Mouse (Mus musculus) forebrain, embryonic 14.5 days (tissue): ENCODE measurements at regions not wholly inside any gene's neighbourhood (a gene's known extent, or its start where the extent isn't known, plus 50 kb on each side); places are given as distances from the start of the nearest gene placed in this dataset.

ENCODE experiments used
- ATAC-seq: fragments of 200-750 bp; cut with Nextera tagmentation; 2 replicates; pipeline ENCODE4 v1.8.0; 2017; ENCODE audit warnings: mild to moderate bottlenecking, moderate library complexity
- DNase-seq: peaks from one replicate; pipeline ENCODE4 v3.0.0-alpha.2; 2015; ENCODE audit warnings: low spot score
- H3K27ac ChIP-seq: fragments of 300-500 bp; sonication (generic); 2 replicates; pipeline ENCODE4 v1.5.1; 2014; ENCODE audit warnings: low read depth, mild to moderate bottlenecking, control low read depth, low read length, moderate library complexity
- H3K27me3 ChIP-seq: fragments of 300-500 bp; sonication (generic); replicated peaks from 2 replicates; pipeline ENCODE4 v1.6.1; 2014; ENCODE audit warnings: low read length, control low read depth, mixed read lengths; ENCODE audit not compliant: control insufficient read depth, insufficient read depth
- H3K36me3 ChIP-seq: fragments of 300-500 bp; sonication (generic); 2 replicates; pipeline ENCODE4 v1.6.1; 2014; ENCODE audit warnings: low read length, control low read depth; ENCODE audit not compliant: control insufficient read depth, insufficient read depth
- H3K4me1 ChIP-seq: fragments of 300-500 bp; sonication (generic); 2 replicates; pipeline ENCODE4 v1.6.1; 2014; ENCODE audit warnings: antibody characterized with exemption, low read length, control low read depth; ENCODE audit not compliant: control insufficient read depth, insufficient read depth
- H3K4me2 ChIP-seq: fragments of 300-500 bp; sonication (generic); 2 replicates; pipeline ENCODE4 v1.6.1; 2014; ENCODE audit warnings: mild to moderate bottlenecking, control low read depth, low read length
- H3K4me3 ChIP-seq: fragments of 300-500 bp; sonication (generic); 2 replicates; pipeline ENCODE4 v1.5.1; 2014; ENCODE audit warnings: low read depth, low read length, control low read depth
- H3K9ac ChIP-seq: fragments of 300-500 bp; sonication (generic); 2 replicates; pipeline ENCODE4 v1.6.1; 2014; ENCODE audit warnings: mild to moderate bottlenecking, low read length, control low read depth, moderate library complexity
- H3K9me3 ChIP-seq: fragments of 300-500 bp; sonication (generic); replicated peaks from 2 replicates; pipeline ENCODE4 v1.6.1; 2016; ENCODE audit warnings: low read length, control low read depth, mixed read lengths; ENCODE audit not compliant: control insufficient read depth
- WGBS: fragments of 180-500 bp; shearing (Covaris S2); extraction: QIAGEN DNeasy Blood & Tissue Kit; methylation state at CpG from one replicate; pipeline ENCODE4 v1.1.7; 2014; 5-methylcytosine and 5-hydroxymethylcytosine counted together

DNA sequence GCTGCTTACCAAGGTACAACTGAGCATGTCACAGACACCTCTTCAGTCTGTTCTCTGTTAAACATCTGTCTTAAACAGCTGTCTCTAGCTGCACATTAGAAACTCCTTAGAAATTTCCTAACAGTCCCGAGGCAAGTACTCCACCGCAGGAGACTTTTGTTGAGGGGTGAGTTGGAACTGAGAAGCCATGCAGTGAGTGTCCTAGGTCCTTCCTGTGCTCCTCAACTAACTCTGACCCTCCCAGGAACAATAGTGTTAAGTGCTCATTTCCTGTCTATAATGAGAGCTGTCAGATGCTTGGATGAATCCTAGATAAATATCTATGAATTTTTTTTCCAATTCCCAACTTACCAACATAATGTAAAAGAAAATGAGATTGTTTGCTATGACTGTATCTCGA, 141.1 kb downstream of the Slc35b3 start:
- no peak overlapping the region for H3K9ac ChIP-seq
- no peak overlapping the region for H3K4me3 ChIP-seq
- no peak overlapping the region for H3K4me2 ChIP-seq
- H3K4me1 ChIP-seq: no peaks in the 10 kb centered on the region
- no peaks in the 10 kb centered on the region for H3K9me3 ChIP-seq
- no peaks in the 10 kb centered on the region for H3K27me3 ChIP-seq
- H3K36me3 ChIP-seq: no peaks in the 10 kb centered on the region
- no peak overlapping the region for H3K27ac ChIP-seq
- ATAC-seq (no peak), DNase-seq (no peak)
- 85% methylated on average over 3 of the region's 3 CpGs for WGBS

DNA sequence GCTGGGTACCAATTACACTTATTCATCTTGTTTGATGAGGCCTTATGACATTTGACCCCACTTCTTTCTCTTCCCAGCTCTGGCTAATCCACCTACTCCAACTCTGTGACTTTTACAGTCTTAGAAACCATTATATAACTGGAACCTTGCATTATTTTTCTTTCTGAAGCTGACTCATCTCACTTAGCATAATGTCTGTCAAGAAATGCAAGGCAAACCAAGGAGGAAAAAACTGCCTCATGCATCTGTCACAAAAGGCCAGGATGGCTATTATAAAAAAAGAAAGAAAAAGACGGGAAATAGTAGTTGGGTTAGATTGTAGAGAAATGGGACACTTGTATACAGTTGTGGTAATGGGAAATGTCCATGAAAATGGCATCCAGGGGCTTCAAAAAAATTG, 141.9 kb downstream of the Slc35b3 start:
- Histone ChIP-seq H3K4me2 (no peak overlapping the region), H3K27ac (no peak overlapping the region), H3K9ac (no peak overlapping the region), H3K36me3 (no peaks in the 10 kb centered on the region), H3K4me3 (no peak overlapping the region), H3K27me3 (no peaks in the 10 kb centered on the region), H3K9me3 (no peaks in the 10 kb centered on the region), H3K4me1 (no peaks in the 10 kb centered on the region)
- DNase-seq (no peak), ATAC-seq (no peak)
- WGBS: 86% methylated on average over 1 of the region's 1 CpGs

- Histone ChIP-seq H3K4me1 (no peaks in the 10 kb centered on the region), H3K4me3 (no peak overlapping the region), H3K9me3 (no peaks in the 10 kb centered on the region), H3K27me3 (no peaks in the 10 kb centered on the region), H3K27ac (no peak overlapping the region), H3K9ac (no peak overlapping the region), H3K4me2 (no peak overlapping the region), H3K36me3 (no peaks in the 10 kb centered on the region)
- no peak for ATAC-seq
- 78% methylated on average over 9 of the region's 9 CpGs for WGBS
- DNase-seq: no peak
Observed at GRCm38 (mm10) chr13:38816296-38816695, 144.4 kb downstream of the Slc35b3 start.

DNA sequence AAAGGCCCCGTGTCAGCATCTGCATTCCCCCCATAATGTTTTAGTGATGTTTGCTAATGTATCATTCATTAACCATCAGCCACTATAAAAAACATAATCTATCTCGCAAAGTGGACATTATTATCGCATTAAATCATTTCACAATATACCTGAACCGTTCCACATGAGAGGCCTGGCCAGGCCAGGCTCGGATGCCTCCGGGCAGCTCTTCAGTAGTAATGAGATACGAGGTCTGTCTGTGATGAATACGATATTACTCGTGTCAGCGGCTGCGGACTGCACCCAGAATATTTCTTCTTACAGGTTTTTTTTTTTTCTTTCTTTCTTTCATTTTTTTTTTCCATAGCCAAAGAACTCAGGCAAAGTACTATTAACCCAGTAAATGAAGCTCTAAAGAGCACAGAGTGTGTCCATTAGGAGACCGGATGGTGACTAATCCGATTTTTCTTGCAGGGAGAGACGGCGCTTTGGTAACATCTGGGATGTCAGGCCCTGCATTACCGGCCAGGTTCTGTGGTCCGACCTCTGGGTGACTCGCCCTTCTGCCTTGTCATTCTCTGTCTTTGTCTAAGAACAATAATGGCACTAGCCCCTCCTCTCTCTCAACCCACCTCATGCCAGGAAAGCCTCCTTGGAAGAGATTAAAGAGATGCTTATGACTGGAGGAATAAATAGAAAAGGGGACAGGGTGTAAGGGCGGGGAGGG, 145.5 kb downstream of the Slc35b3 start:
- Histone ChIP-seq H3K4me3 (no peak overlapping the region), H3K9ac (no peak overlapping the region), H3K36me3 (no peaks in the 10 kb centered on the region), H3K4me1 (no peaks in the 10 kb centered on the region), H3K27me3 (no peaks in the 10 kb centered on the region), H3K27ac (no peak overlapping the region), H3K4me2 (no peak overlapping the region), H3K9me3 (no peaks in the 10 kb centered on the region)
- 82% methylated on average over 19 of the region's 19 CpGs for WGBS
- DNase-seq (no peak), ATAC-seq (no peak)

GRCm38 (mm10) chr13:38798514-38798913, 139.7 kb upstream of the Eef1e1 start:
- no peaks in the 10 kb centered on the region for H3K4me1 ChIP-seq
- H3K27ac ChIP-seq: no peak overlapping the region
- ATAC-seq (no peak), DNase-seq (no peak)
- H3K9ac ChIP-seq: no peak overlapping the region
- WGBS: 77% methylated on average over 11 of the region's 11 CpGs
- no peaks in the 10 kb centered on the region for H3K9me3 ChIP-seq
- H3K36me3 ChIP-seq: no peaks in the 10 kb centered on the region
- H3K4me3 ChIP-seq: no peak overlapping the region
- H3K4me2 ChIP-seq: no peak overlapping the region
- H3K27me3 ChIP-seq: no peaks in the 10 kb centered on the region

- Histone ChIP-seq H3K27me3 (no peaks in the 10 kb centered on the region), H3K27ac (no peak overlapping the region), H3K36me3 (no peaks in the 10 kb centered on the region), H3K9me3 (no peaks in the 10 kb centered on the region), H3K4me2 (no peak overlapping the region), H3K9ac (no peak overlapping the region), H3K4me1 (no peaks in the 10 kb centered on the region), H3K4me3 (no peak overlapping the region)
- ATAC-seq (no peak), DNase-seq (no peak)
- 35% methylated on average over 7 of the region's 7 CpGs for WGBS
Observed at GRCm38 (mm10) chr13:38793456-38793855, 134.6 kb upstream of the Eef1e1 start.

DNA sequence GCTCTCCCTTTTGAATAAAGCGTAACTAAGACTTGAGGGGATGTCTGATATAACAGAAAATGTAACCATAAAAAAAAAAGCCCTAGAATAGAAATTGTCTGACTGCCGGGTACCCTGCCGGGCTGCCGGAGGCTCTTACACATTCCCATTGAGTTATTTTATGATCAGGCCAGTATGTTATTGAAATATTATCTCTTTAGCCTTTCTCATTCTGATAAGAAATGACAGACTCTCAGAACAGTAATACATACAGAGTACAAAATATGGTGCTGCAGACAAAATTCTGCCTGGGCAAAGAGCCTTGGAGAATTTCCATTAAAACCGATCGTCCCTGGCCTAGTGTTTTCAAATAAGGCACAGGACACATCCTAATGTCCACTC, 121.8 kb upstream of the Eef1e1 start:
- no peak for ATAC-seq
- H3K4me3 ChIP-seq: no peak overlapping the region
- no peaks in the 10 kb centered on the region for H3K27me3 ChIP-seq
- H3K9ac ChIP-seq: no peak overlapping the region
- H3K27ac ChIP-seq: no peak overlapping the region
- H3K9me3 ChIP-seq: no peaks in the 10 kb centered on the region
- no peak overlapping the region for H3K4me2 ChIP-seq
- no peaks in the 10 kb centered on the region for H3K36me3 ChIP-seq
- WGBS: 77% methylated on average over 6 of the region's 6 CpGs
- no peak for DNase-seq
- H3K4me1 ChIP-seq: no peaks in the 10 kb centered on the region

GRCm38 (mm10) chr13:38779984-38780629, 121.2 kb upstream of the Eef1e1 start:
- H3K27me3 ChIP-seq: no peaks in the 10 kb centered on the region
- no peak overlapping the region for H3K4me3 ChIP-seq
- ATAC-seq (no peak), DNase-seq (peak; percentile 17)
- WGBS: 58% methylated on average over 14 of the region's 14 CpGs
- H3K36me3 ChIP-seq: no peaks in the 10 kb centered on the region
- no peak overlapping the region for H3K4me2 ChIP-seq
- no peak overlapping the region for H3K27ac ChIP-seq
- H3K4me1 ChIP-seq: no peaks in the 10 kb centered on the region
- H3K9me3 ChIP-seq: no peaks in the 10 kb centered on the region
- H3K9ac ChIP-seq: no peak overlapping the region

DNA sequence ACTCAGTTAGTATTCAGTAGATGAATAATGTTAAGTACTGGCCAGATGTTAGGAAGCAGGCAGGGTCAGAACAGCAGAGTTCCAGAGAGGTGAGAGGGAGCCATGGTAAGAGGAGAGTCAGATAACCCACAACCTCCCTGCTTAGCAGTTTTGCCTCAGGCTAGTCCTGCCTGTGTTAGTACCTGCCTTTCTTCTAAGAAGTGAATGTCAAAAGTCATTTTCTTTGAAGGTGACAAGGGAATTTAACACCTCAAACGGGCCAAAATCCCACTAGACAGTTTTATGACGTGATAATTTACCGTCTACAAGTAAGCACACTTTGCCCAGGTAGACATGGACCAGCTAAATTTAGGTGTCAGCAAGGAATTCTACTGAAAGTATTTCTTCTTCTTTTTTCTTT, 117.7 kb upstream of the Eef1e1 start:
- Histone ChIP-seq H3K27ac (no peak overlapping the region), H3K4me1 (no peaks in the 10 kb centered on the region), H3K4me3 (no peak overlapping the region), H3K9me3 (no peaks in the 10 kb centered on the region), H3K9ac (no peak overlapping the region), H3K4me2 (no peak overlapping the region), H3K36me3 (no peaks in the 10 kb centered on the region), H3K27me3 (no peaks in the 10 kb centered on the region)
- ATAC-seq: no peak
- WGBS: 85% methylated on average over 3 of the region's 3 CpGs
- no peak for DNase-seq
